Comparison of ENCODE assay signal across 16 mouse cellular contexts in the genomic region with DNA sequence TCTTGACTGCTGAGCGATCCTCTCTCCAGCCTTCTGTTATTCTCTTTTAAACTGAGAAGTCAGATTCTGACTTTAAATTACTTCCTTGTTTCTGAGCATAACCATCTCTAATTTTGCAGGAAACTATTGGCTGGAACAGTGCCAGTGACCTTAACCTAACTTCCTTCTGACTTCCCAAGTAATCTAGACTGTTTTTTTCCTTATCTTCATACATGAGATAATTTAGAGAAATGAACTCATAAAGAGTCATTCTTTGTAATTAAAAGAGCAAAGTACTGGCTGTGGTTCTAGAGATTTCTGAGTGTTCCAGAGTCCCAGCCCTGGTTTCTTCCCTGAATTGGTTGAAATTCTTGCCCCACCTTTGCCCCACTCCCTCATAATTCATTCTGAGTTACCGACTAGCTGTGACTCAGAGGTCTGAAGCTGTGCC. TPM values are rescaled to one million over a fixed set of nuclear protein-coding genes. Genes with fewer than 3 reads are reported as not detected.
DNase-seq lines count a peak whose midpoint lies in the region; ATAC-seq and TF ChIP-seq lines count a peak whose summit lies in the region.
"Had no signal": no experiment of that assay in that cellular context is flagged by ENCODE, and none has a peak within 500 bp of the region (broad histone marks: within the 10 kb centered on the region; RNA-seq: fewer than 3 reads in every experiment).

No protein-coding gene starts in this region.

- no peak overlapping the region for H3K4me3 ChIP-seq in spleen, adult 2 months (ENCODE audit: extremely low read depth, insufficient read depth, insufficient read length)
- H3K4me3 ChIP-seq in kidney, postnatal 0 days (replicated peaks; ENCODE audit: low read depth, low read length) = no peak overlapping the region
- no peak overlapping the region for H3K4me3 ChIP-seq in stomach, embryonic 16.5 days (replicated peaks; ENCODE audit: low read length)
- no peak overlapping the region for H3K4me3 ChIP-seq in hindbrain, embryonic 10.5 days
- H3K4me3 ChIP-seq: liver, embryonic 15.5 days; midbrain, embryonic 13.5 days had no signal

- H3K4me1 ChIP-seq in spleen, adult 2 months (ENCODE audit: control insufficient read depth, insufficient read depth, insufficient read length) = no peaks in the 10 kb centered on the region
- H3K4me1 ChIP-seq in kidney, postnatal 0 days (replicated peaks; ENCODE audit: insufficient read depth, low read length) = no peaks in the 10 kb centered on the region
- H3K4me1 ChIP-seq in stomach, embryonic 16.5 days (ENCODE audit: control insufficient read depth, insufficient read depth, low read length) = no peaks in the 10 kb centered on the region
- no peaks in the 10 kb centered on the region for H3K4me1 ChIP-seq in hindbrain, embryonic 10.5 days (replicated peaks)
- H3K4me1 ChIP-seq: midbrain, embryonic 13.5 days had no signal

- H3K27me3 ChIP-seq in spleen, adult 2 months (ENCODE audit: control insufficient read depth, insufficient read depth, low read length) = no peaks in the 10 kb centered on the region
- no peaks in the 10 kb centered on the region for H3K27me3 ChIP-seq in kidney, postnatal 0 days (ENCODE audit: insufficient read depth, low read length)
- H3K27me3 ChIP-seq in stomach, embryonic 16.5 days (ENCODE audit: control insufficient read depth, insufficient read depth, low read length) = no peaks in the 10 kb centered on the region
- no peaks in the 10 kb centered on the region for H3K27me3 ChIP-seq in hindbrain, embryonic 10.5 days (ENCODE audit: insufficient read depth, poor library complexity, severe bottlenecking)
- H3K27me3 ChIP-seq: liver, embryonic 15.5 days; midbrain, embryonic 13.5 days had no signal

- H3K27ac ChIP-seq in spleen, adult 2 months (ENCODE audit: insufficient read depth, low read length) = 0 out of 2 replicates have a peak overlapping the region, but pooled peaks have one; percentile 22
- H3K27ac ChIP-seq in kidney, postnatal 0 days = no peak overlapping the region
- peak overlapping the region; percentile 10; the same call in 1 of the 2 replicates for H3K27ac ChIP-seq in stomach, embryonic 16.5 days (ENCODE audit: low read length)
- H3K27ac ChIP-seq in hindbrain, embryonic 10.5 days = no peak overlapping the region
- H3K27ac ChIP-seq: liver, embryonic 15.5 days; midbrain, embryonic 13.5 days had no signal

- TF ChIP-seq CTCF in spleen, adult 2 months (IDR thresholded peaks at IDR 0.05; ENCODE audit: extremely low read depth, insufficient read depth, insufficient read length, insufficient replicate concordance) = no peak
- no peak for TF ChIP-seq CTCF in kidney, postnatal 0 days (IDR thresholded peaks at IDR 0.05; ENCODE audit: low read depth)

- H3K9ac ChIP-seq in kidney, postnatal 0 days (ENCODE audit: low read depth, low read length) = no peak overlapping the region
- no peak overlapping the region for H3K9ac ChIP-seq in stomach, embryonic 16.5 days (ENCODE audit: low read length)
- H3K9ac ChIP-seq: liver, embryonic 15.5 days; midbrain, embryonic 13.5 days had no signal

- DNase-seq in adrenal gland, adult (ENCODE audit: inconsistent age in 2 of 2, low spot score in 1 of 2) = peak; percentile 19 to 64
- no peak for DNase-seq in adrenal gland, postnatal 4 days (ENCODE audit: low spot score in 2 of 2)
- DNase-seq in spleen, adult 2 months (ENCODE audit: low read depth in 1 of 2, low spot score in 2 of 2) = no peak
- DNase-seq in spleen, postnatal 36 days (ENCODE audit: low spot score in 2 of 2) = no peak
- DNase-seq in kidney, postnatal 0 days (ENCODE audit: low spot score) = peak; percentile 69
- no peak for DNase-seq in testis, postnatal 10 days (ENCODE audit: low spot score)
- no peak for DNase-seq in hindbrain, embryonic 10.5 days (ENCODE audit: low spot score)
- DNase-seq: cerebellum, postnatal 36 days had no signal

- ATAC-seq in kidney, postnatal 0 days (replicated peaks; ENCODE audit: low FRiP score, low read depth) = no peak
- peak; percentile 59; the same call in 1 of the 2 replicates for ATAC-seq in stomach, embryonic 16.5 days (ENCODE audit: insufficient read depth, low FRiP score)
- ATAC-seq: midbrain, embryonic 13.5 days had no signal

- 11% methylated on average over 2 of the region's 2 CpGs for WGBS in spleen, adult 2 months
- WGBS in kidney, postnatal 0 days = 15% methylated on average over 2 of the region's 2 CpGs
- 30% methylated on average over 2 of the region's 2 CpGs for WGBS in stomach, embryonic 16.5 days
- 67% methylated on average over 2 of the region's 2 CpGs for WGBS in hindbrain, embryonic 10.5 days

- no peaks in the 10 kb centered on the region for H3K9me3 ChIP-seq in kidney, postnatal 0 days (replicated peaks; ENCODE audit: low read length)
- no peaks in the 10 kb centered on the region for H3K9me3 ChIP-seq in stomach, embryonic 16.5 days (replicated peaks; ENCODE audit: control insufficient read depth, low read length)
- no peaks in the 10 kb centered on the region for H3K9me3 ChIP-seq in hindbrain, embryonic 10.5 days
- H3K9me3 ChIP-seq: G1E; liver, embryonic 15.5 days; midbrain, embryonic 13.5 days had no signal

- H3K4me2 ChIP-seq in kidney, postnatal 0 days (ENCODE audit: low read length) = no peak overlapping the region
- no peak overlapping the region for H3K4me2 ChIP-seq in stomach, embryonic 16.5 days (ENCODE audit: low read depth, low read length)
- H3K4me2 ChIP-seq: heart, embryonic 11.5 days; liver, embryonic 15.5 days; midbrain, embryonic 13.5 days had no signal

- H3K36me3 ChIP-seq in spleen, adult 2 months (ENCODE audit: control insufficient read depth, insufficient read depth, low read length) = no peaks in the 10 kb centered on the region
- no peaks in the 10 kb centered on the region for H3K36me3 ChIP-seq in kidney, postnatal 0 days (ENCODE audit: insufficient read depth, low read length)
- no peaks in the 10 kb centered on the region for H3K36me3 ChIP-seq in stomach, embryonic 16.5 days (ENCODE audit: control insufficient read depth, insufficient read depth, low read length)
- no peaks in the 10 kb centered on the region for H3K36me3 ChIP-seq in hindbrain, embryonic 10.5 days
- H3K36me3 ChIP-seq: G1E; liver, embryonic 15.5 days; midbrain, embryonic 13.5 days had no signal

- no peak for TF ChIP-seq POLR2A in spleen, adult 2 months (IDR thresholded peaks at IDR 0.05; ENCODE audit: low read depth, low read length)

RNA-seq across cellular contexts. Expression of gene 9130008F23Rik, which starts 6.8 kb away (rescaled TPM):
- 1 to 10 TPM in 1 of 2 experiments, under 1 TPM in 1; 0.90 to 1.0 TPM for total RNA-seq in adrenal gland, postnatal 4 days (2021)
- polyA plus RNA-seq in spleen, adult 2 months (2012; rRNA removed) = 1.9 and 2.0 TPM in 2 replicates
- 3.7 and 3.8 TPM in 2 replicates for polyA plus RNA-seq in kidney, postnatal 0 days (2015; fragmentation: Nextera tagmentation; extraction: Ambion mirVana)
- 6.6 and 6.9 TPM in 2 replicates for polyA plus RNA-seq in stomach, embryonic 16.5 days (2015; fragmentation: Nextera tagmentation; extraction: Ambion mirVana)
- polyA plus RNA-seq in hindbrain, embryonic 10.5 days (2016; fragmentation: Nextera tagmentation; extraction: Ambion mirVana) = 0.82 and 1.2 TPM in 2 replicates
- total RNA-seq: left cerebral cortex, postnatal 25 days had no signal

RNA-seq across cellular contexts. Expression of gene Glyatl3, which starts 40.6 kb away (rescaled TPM):
- not detected for total RNA-seq in adrenal gland, postnatal 4 days (2021)
- polyA plus RNA-seq in spleen, adult 2 months (2012; rRNA removed) = 0.09 TPM in 1 of 2 replicates, not detected in the other
- polyA plus RNA-seq in kidney, postnatal 0 days (2015; fragmentation: Nextera tagmentation; extraction: Ambion mirVana) = not detected in 2 replicates
- not detected in 2 replicates for polyA plus RNA-seq in stomach, embryonic 16.5 days (2015; fragmentation: Nextera tagmentation; extraction: Ambion mirVana)
- not detected in 2 replicates for polyA plus RNA-seq in hindbrain, embryonic 10.5 days (2016; fragmentation: Nextera tagmentation; extraction: Ambion mirVana)
- total RNA-seq: G1E; left cerebral cortex, postnatal 25 days had no signal
- polyA plus RNA-seq: brain, embryonic 14.5 days; G1E; heart, embryonic 11.5 days; liver, embryonic 15.5 days; midbrain, embryonic 13.5 days; neural tube, embryonic 14.5 days had no signal

Comparison
In these comparisons a context has a peak if more than half of its experiments do, and no peak if none do; other contexts are left out.
1. DNase-seq: peak in adrenal gland, adult (2 of 2) and kidney, postnatal 0 days (single experiment); none in adrenal gland, postnatal 4 days (0 of 2), spleen, adult 2 months (0 of 2), spleen, postnatal 36 days (0 of 2), testis, postnatal 10 days (single experiment) and hindbrain, embryonic 10.5 days (single experiment).
2. H3K27ac ChIP-seq: peak in spleen, adult 2 months (single experiment) and stomach, embryonic 16.5 days (single experiment); none in kidney, postnatal 0 days (single experiment) and hindbrain, embryonic 10.5 days (single experiment).